Mouse (Mus musculus) brain, embryonic 18.5 days (tissue): ENCODE data around the gene Cdh5.
"Not testable (repeated sequence)": the region's sequence is repeated elsewhere in the genome, so short reads cannot be mapped to it uniquely, and the experiment has no call there.

Source experiments
- DNase-seq: peaks from one replicate; pipeline ENCODE4 v3.0.0-alpha.2; 2012; ENCODE audit warnings: low read depth, low spot score

Cdh5 gene

GRCm38 (mm10) chr8:104101415-104101814, at the start of gene Cdh5:
TSS of gene Cdh5 (plus strand) at chr8:104101625.
- DNase-seq = no peak

- no peak for DNase-seq
Measured at GRCm38 (mm10) chr8:104059922-104060321, 41.5 kb upstream of the Cdh5 start.

GRCm38 (mm10) chr8:104060446-104060845, 41.0 kb upstream of the Cdh5 start:
- no peak for DNase-seq

- no peak for DNase-seq
Measured at GRCm38 (mm10) chr8:104061048-104061988, 40.1 kb upstream of the Cdh5 start.

GRCm38 (mm10) chr8:104061989-104062820, 39.2 kb upstream of the Cdh5 start:
- DNase-seq = no peak

GRCm38 (mm10) chr8:104065223-104065622, 36.2 kb upstream of the Cdh5 start:
- DNase-seq = no peak

GRCm38 (mm10) chr8:104065906-104066518, 35.4 kb upstream of the Cdh5 start:
- no peak for DNase-seq

GRCm38 (mm10) chr8:104067390-104067925, 34.0 kb upstream of the Cdh5 start:
- DNase-seq = no peak

- no peak for DNase-seq
Measured at GRCm38 (mm10) chr8:104068421-104069035, 32.9 kb upstream of the Cdh5 start.

GRCm38 (mm10) chr8:104070201-104070865, 31.1 kb upstream of the Cdh5 start:
- not testable (repeated sequence) for DNase-seq

GRCm38 (mm10) chr8:104070949-104071348, 30.5 kb upstream of the Cdh5 start:
- DNase-seq = no peak

- DNase-seq = no peak
Measured at GRCm38 (mm10) chr8:104075079-104075478, 26.3 kb upstream of the Cdh5 start.

- no peak for DNase-seq
Measured at GRCm38 (mm10) chr8:104076541-104077412, 24.6 kb upstream of the Cdh5 start.

- no peak for DNase-seq
Measured at GRCm38 (mm10) chr8:104078091-104078490, 23.3 kb upstream of the Cdh5 start.

GRCm38 (mm10) chr8:104085281-104085680, 16.1 kb upstream of the Cdh5 start:
- no peak for DNase-seq

- DNase-seq = no peak
Measured at GRCm38 (mm10) chr8:104086615-104087014, 14.8 kb upstream of the Cdh5 start.

GRCm38 (mm10) chr8:104087091-104087490, 14.3 kb upstream of the Cdh5 start:
- no peak for DNase-seq

GRCm38 (mm10) chr8:104087878-104088277, 13.5 kb upstream of the Cdh5 start:
- DNase-seq = not testable (repeated sequence)

GRCm38 (mm10) chr8:104088881-104089280, 12.5 kb upstream of the Cdh5 start:
- no peak for DNase-seq
